Mouse (Mus musculus) mouse embryonic stem cell (cell line): ENCODE data around the gene Cmas.

Source experiments
- in situ Hi-C, 2 experiments: fragments of 300-500 bp; cut with MboI; formaldehyde crosslinking; loops; 1 replicate in 1 of 2; 3 replicates in 1 of 2; pipeline ENCODE4 v1.14.3; 2019 to 2020; ENCODE audit warnings: low sequenced_read_pairs in 2 of 2, low pct_unique_long_range_greater_than_20kb in 1 of 2, mixed read lengths in 1 of 2; ENCODE audit not compliant: unreplicated experiment in 1 of 2

Gene Cmas

DNA sequence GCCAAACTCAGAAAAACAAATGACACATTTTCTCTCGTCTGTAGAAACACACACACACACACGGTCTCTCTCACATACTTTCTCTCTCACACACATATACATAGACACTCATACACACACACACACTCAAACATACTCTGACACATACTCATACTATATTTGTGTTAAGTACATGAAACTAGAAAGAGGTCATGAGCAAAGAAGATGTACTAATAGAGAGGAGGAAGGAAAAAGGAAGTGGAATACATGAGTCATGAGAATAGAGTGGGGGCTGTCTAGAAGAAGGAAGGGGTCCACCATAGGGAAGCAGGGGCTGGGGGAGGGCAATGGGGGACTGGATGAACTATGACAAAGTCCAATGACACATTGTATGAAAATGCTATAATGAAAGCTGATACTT lies 9.3 kb upstream of the Cmas start:
- in situ Hi-C loops, result no loop called here

DNA sequence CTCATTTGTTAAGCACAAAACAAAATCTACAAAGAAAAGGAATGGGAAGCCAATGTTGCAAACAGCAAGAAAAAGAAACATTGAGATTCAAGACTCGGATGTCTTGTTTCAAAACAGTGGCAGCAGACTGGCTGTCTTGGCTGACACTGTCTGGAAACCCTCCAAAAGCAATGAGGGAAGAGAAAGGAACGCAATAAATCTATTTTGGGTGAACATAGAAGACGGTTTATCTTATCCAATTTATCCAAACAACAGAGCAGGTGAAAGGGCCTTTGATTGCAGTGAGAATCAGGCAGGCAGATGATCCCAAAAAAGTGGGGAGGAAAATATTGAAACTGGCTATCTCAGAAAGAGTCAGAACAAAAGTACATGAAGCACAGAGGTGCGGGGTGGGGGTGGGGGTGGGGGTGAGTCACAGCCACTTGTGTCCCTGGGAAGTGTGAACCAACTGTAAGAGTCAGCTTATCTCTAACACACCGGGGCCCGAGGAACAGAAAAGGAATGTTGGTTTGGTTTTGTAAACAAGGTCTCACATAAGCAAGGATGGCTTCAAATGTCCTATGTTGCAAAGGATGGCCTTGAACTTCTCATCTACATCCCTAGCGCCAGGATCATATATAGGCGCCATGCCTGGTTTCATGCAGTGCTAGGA lies 8.3 kb upstream of the Cmas start:
- in situ Hi-C loops, result no loop called here

DNA sequence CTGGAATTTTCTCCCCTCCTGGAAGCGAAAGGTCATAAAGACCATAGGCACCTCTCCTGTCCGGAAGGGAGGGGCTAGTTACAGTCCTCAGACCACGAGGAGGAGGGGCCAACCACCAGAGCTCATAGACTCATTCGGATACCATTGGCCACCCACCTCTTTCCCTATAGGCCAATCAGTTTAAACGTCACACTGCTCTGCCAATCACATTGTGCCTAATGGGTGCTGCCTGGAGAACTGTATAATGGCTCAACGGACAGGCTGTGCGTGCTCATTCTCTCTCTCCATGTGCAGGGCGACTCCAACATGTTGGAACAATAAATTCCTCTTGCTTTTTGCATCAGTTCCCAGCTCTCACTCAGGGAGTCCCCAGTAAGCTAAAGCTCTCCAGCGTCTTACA lies 5.1 kb upstream of the Cmas start:
- in situ Hi-C loops, result no loop called here

DNA sequence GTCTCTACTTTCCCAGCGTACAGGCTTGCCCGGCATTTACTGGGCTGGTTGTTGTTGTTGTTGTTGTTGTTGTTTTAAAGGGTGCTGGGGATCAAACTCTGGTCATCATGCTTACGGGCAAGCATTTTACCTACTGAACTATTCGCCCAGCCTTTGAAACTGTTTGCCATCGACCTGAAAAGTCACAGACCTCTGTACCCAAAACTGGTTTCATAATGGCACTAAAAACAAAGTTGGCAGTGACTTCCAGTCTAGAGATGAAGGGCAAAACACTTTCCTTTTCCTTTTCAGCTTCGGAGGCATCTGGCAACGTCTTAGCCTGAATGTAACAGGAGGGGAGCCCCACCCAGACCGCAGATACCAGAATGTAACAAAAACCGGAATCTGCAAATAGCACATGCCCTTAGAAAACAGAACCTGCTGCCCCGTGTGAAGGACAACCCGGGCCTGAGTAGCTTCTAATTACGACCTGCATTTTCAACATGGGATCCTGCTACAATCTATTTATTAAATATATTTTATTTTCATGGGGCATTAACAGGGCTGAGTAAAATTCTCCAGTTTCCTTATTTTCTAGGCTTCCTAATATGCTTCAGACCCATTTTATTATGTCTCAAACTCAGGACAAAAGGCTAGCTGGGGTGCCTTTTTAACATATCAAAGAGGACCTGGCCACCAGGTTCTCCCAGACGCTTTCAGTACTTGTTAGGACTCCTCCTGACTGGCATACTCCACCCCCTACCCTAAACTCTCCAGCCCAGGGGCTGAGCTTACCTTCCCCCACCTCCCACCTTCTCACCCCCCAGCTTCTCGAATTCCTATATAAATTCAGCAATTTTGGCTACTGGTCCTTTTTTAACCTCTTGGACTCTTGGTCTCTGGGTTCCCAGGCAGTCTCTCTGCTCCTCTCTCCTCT lies 3.9 kb upstream of the Cmas start:
- in situ Hi-C loops, result no loop called here

DNA sequence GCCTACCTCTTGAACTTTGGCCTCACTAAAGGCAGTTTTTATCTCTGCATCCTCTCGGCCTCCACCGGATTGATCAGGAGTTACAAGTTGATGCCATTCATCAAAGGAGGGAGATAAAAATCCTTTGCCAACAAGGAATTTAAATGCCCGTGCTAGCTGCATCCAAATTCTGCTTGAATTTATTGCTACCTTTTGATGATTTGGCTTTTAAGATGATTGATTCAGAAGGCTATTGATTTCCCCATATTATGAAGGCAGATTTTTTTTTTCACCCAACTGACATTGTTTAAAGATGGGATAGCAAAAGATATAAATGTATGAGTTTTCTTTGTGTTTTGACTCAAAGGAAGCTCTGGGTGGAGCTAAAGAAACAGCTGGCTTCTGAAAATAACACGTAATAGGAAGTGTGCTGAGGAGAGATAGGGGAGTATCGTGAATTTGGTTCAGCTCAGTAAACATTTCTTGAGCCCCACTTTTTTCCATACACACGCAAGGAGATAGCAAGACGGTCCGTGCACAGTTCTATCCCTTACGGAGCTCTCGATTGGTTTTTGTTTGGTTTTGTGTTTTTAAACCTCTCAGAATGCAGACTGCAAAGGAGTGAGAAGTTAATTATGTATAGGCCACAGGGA lies 964 bp downstream of the Cmas start:
- in situ Hi-C loops, result no loop called here

DNA sequence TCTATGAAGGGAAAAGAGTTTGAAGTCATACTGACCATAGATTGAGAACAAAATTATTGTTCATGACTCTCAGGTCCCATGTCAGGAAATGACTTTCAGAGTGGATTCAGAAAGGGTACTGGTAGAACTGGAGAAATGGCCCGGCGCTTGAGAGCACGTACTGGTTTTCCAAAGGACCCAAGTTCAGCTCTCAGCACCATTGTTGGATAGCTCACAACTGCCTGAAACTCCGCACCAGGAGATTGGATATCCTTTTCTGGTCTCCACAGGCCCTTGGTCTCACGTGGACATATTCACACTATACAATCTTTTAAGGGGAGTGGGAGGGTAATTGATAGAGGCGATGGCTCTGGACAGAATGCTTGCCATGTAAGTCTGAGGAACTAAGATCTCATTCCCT lies 1.5 kb downstream of the Cmas start:
- in situ Hi-C loops, result no loop called here

DNA sequence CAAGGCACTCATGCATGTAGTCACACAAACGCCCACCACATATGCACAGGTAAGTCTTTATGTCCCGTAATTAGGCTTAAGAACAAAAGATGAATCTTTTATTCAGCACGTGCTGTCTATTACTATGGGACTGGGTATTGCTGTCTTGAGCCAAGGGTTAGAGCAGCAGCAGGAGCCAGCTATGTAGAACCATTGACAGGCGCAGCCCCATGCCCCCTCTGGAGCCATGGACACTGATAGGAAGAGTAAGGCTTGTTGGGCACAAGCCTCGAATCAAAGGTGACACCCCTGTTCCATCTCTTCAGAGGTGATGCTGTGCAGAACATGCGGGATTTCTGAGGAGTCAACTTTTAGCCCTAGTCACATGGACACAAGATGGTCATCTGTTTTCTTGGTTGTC lies 2.1 kb downstream of the Cmas start:
- in situ Hi-C loops, result no loop called here

DNA sequence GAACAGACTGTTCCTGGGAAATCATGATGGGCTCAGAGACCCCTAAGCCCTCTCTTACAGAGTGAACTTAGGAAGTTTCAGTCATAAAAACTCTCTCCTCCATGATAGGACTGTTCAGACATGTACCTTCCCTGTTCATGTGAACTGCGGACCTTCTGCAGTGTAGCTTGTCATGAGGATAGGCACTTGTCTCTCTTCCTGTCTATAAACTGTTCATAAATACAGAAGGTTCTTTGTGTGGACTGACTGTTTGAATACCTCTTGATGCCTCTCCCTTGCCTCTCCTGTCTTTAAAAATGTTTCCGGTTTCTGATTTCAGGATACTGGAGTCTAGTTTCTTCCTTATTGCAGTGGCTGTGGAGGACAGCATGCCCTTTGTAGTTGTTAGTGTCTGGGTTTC lies 3.1 kb downstream of the Cmas start:
- in situ Hi-C loops, result no loop called here

DNA sequence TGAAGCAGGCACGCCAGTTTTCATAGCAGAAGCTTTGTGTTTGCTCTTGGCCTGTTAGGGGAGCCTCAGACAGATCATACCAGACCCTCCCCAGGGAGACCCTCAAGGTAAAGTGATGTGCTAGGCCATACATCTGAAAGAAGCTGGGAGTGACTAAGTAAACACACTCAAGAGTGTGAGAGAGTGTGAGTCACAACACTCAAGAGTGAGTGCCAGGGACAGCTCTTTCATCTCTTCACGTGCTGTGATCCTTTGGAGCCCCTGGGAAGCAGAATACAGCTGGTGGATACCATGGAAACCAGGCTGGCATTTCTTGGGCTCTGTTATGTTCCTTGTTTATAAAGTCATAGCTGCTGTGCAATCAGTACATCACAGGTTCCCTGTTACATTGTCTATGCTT lies 8.4 kb downstream of the Cmas start:
- in situ Hi-C loops, result no loop called here

DNA sequence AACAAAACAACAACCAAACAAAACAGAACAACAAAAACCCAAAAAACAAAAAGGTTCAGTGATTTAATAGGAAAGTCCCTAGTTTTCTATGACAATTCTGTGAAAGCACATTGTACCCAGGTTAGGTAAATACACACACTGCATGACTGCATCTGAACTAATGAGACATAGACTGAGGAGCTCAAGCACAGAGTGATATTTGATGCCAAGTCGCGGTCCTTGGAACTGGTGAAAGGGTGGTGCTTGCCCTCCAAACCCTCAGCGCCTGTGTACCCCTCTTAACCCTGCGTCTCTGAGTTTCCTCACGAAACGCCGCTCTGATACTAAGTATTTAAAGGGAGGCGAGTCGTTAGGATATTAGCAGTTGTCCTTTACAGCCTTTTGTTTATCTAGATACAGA lies 10.8 kb downstream of the Cmas start:
- in situ Hi-C loops, result no loop called here

DNA sequence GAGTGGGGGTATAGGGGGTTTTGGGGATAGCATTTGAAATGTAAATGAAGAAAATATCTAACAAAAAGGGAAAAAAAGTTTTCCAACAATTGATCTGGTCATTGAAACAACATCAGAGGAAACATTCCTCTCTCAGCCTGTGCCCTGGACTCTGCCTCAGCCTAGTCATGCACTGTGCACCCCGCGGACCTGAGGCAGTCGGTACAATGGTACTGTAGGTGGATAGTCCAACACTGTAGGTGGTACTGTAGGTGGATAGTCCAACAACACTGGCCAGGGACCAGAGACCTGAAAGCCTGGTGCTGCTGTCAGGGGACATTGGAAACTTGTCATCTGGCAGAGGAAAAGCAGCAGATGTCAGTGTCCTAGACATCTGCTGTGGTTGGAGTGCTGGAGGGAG lies 13.4 kb downstream of the Cmas start:
- in situ Hi-C loops, result no loop called here

DNA sequence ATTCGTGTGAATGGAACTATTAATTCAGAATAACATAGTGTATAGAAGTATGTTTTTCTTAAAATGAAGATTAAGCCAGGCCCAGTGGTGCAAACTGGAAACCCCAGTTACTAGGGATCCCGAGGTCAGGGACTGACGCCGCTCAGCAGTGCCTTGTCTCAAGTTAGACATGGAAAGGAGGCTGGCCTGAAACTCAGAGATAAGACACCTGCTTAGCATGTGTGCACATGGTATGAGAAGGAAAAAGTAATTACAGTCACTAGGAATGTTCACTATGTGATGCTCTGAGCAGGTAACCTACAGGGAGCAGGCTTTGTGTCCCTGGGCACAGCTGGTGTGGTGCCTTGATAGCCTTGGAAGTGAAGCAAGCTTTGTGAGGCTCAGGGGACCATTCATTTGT lies 15.2 kb downstream of the Cmas start:
- in situ Hi-C loops, result no loop called here

DNA sequence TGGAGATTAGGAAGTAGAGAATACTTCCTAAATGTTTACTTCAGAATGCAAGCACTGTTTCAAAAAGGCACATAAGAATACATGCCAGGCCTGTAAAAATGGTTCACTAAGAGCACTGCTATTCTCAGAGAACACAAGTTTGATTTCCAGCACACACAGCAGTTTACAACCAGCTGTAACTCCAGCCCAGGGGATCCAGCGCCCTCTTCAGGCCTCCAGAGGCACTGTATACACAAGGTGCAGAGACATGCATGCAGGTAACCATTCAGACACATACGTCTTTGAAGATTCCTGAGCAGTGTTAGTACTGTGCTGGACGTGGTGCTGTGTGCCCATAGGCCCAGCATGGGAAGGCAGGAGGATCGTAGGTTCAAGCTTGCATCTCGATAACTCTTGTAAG lies 17.1 kb downstream of the Cmas start:
- in situ Hi-C loops, result no loop called here

DNA sequence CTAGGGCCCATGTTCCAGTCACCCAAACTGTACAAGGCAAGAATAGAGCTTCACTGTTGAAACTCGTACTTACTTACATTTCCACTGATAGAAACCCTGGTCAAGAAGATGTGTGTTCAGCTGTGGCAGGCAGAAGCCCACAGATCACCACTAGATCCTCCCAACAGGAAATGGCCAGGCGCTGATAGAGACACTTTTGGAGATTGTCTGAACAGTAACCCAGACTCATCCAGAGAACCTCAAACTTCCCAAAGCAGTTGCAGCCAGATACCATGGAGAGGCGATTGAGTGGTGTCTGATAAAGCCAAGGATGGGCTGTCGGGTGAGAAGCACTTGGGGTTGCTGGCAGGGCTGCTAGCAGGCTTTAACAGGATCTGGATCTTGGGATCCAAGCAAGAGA lies 20.4 kb downstream of the Cmas start:
- in situ Hi-C loops, result no loop called here

DNA sequence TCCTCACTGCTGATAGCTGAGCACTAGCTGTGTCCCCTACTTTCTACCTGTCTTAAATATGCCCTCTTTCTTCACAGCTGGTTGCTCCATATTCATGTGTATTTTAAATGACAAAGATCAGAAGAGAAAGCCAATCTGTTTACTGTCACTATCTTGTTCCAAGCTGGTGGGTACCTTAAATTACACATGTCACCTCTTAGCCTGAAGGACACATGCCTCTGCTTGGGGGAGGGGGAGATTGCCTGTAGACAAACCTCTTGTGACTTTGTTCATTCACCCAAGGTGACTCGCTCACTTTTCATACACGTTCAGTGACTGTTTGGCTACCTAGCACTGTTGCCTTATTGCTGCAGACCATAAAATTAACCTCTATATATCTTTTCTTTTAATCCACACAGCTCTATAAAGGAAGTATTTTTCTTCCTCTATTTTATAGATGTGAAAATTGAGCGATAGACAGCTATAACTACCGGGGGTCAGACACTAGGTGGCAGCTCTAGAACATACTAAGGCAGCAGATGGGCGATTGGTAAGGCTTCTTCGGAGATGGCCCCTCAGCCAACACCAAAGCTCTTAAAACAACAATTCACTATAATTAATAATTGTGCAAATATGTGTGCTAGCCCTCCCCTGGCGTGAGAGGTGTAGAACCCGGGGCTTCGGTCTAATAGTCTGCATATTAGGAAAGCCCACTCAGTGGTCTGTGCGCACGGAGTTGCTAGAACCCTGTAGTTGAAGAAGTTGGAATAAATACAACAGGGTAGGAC lies 22.7 kb downstream of the Cmas start:
- in situ Hi-C loops, result no loop called here

DNA sequence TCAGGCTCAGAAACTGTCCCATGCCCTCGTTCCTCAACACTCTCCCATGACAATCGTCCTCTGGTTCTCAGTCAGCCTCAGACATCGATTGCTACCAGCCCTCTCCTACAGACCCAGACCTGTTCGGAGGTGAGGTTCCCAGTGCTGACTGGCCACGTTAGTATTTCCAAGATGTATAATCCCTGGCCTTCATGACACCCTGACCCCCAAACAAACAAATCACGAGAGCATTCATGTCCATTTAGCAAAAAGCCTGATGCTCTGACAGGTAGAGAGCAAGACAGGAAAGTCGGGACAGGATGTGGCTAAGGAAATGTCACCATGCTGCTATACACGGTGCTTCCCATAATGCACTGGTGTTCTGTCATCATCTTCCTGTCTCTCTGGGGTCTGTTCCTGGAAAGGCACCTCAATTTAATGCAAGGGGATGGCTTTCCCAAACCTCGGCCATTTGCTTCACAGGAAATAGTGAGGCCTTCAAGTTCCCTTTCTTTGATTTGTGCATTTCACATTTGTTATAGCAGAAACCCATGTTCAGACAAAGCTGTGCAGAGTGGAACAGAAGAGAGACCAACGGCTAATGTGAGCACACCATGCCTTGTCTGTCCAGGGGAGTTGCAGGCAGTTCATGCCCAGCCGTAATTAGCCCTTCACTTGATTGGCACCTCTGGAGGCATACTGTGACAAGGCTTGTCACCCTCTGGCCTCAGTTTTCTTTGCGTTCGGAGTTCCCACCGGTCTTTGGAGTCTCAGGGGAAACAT lies 23.5 kb downstream of the Cmas start:
- in situ Hi-C loops, result no loop called here

DNA sequence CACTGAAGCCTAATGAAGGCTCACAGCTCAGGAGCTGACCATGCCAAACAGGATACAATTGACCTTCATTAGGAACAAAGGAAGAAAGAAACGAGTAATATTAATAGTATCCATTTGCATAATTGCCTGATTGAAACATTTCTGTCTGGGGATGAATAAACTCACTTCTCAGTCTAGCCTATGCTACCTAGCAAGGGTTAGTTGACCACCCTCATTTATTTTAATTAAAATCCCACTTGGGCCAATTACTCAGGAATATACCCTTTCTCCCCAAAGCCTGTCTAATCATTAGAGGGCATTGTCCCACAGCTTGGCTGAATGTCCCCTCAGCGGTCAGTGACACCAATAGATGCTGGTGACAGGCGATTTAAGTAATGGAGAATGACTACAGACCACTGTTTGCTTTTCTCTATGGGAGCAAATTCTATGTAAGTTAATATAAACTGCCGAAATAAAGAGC lies 24.1 kb downstream of the Cmas start:
- in situ Hi-C loops, result no loop called here

DNA sequence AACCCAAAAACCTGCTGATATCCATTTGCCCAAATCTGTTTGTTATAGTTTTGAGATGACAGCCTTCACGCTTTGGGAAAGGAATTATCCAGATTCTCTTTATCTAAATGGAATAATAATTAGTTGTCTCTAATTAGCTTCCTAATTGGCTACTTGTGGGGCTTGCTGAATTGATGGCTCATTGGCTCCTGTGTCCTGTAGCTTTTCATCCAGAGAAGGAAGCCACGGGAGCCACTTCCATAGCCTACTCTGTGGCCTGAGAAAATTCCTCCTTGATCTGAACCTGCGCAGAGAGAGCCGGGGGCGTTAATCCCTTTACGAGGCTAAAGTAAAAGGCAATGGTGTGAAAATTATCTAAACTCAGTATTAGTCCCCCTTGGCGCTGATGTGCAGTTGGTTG lies 24.8 kb downstream of the Cmas start:
- in situ Hi-C loops, result no loop called here
